Mouse (Mus musculus): Measurements from ENCODE around the gene Unc5c. TPM values are rescaled to one million over a fixed set of nuclear protein-coding genes. Genes with fewer than 3 reads are reported as not detected.

Gene Unc5c
- total and polyA plus RNA-seq, 3 experiments = not detected

DNA sequence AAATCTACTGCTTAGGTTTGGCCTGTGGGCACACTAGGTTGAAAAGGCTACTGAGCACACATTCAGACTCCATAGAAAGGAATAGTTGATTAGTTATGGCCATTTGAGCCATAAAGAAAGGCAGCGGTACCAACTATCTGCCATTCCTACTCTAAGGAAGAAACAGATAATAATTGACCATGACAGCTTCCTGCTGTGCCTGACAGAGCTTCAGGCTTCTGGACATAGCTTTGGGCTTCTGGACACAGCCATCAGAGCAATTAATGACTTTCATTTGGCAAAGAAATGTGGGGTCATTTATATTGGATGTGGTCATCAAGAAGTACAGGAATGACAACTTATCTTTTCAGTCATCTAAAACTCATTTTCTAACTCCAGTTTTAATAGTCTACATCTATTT, 260.4 kb downstream of the Unc5c start:
- H3K4me3 ChIP-seq (ENCODE audit: control insufficient read depth in 1 of 2, insufficient read depth in 1 of 2, low read depth in 2 of 2, low read length in 2 of 2) = no peak overlapping the region
- H3K9me3 ChIP-seq (replicated peaks; ENCODE audit: insufficient read depth, low read length) = no peaks in the 10 kb centered on the region
- no peak for TF ChIP-seq ELF1 (IDR thresholded peaks at IDR 0.05; ENCODE audit: low read depth, low read length)
- TF ChIP-seq MYC (IDR thresholded peaks at IDR 0.05; ENCODE audit: low read depth, low read length) = no peak
- no peak for TF ChIP-seq MAX (IDR thresholded peaks at IDR 0.05; ENCODE audit: low read length)
- TF ChIP-seq SIN3A (IDR thresholded peaks at IDR 0.05; ENCODE audit: low read length) = no peak
- no peak for TF ChIP-seq ZC3H11A (IDR thresholded peaks at IDR 0.05; ENCODE audit: low read depth, low read length)
- no peak for TF ChIP-seq TBP (IDR thresholded peaks at IDR 0.05; ENCODE audit: low read depth, low read length)
- no peak for TF ChIP-seq NRF1 (IDR thresholded peaks at IDR 0.05; ENCODE audit: insufficient read depth, low read depth, low read length, poor library complexity, severe bottlenecking)
- no peak for TF ChIP-seq E2F4 (IDR thresholded peaks at IDR 0.05; ENCODE audit: borderline replicate concordance, low read depth, low read length)
- H3K4me1 ChIP-seq (ENCODE audit: control insufficient read depth in 1 of 2, insufficient read depth in 2 of 2, low read length in 2 of 2) = no peaks in the 10 kb centered on the region
- H3K27ac ChIP-seq (ENCODE audit: control insufficient read depth, low read depth, low read length) = no peak overlapping the region
- H3K27me3 ChIP-seq (ENCODE audit: control insufficient read depth in 1 of 2, insufficient read depth in 2 of 2, low read length in 2 of 2) = no peaks in the 10 kb centered on the region
- DNase-seq (ENCODE audit: low read depth, low spot score) = no peak
- H3K36me3 ChIP-seq (ENCODE audit: control insufficient read depth in 1 of 2, insufficient read depth in 2 of 2, low read length in 2 of 2) = no peaks in the 10 kb centered on the region
- H3K9ac ChIP-seq (ENCODE audit: control insufficient read depth, low read depth, low read length, poor library complexity, severe bottlenecking) = no peak overlapping the region
- no peaks in the 10 kb centered on the region for H3K79me2 ChIP-seq (ENCODE audit: control insufficient read depth, insufficient read depth, low read length, poor library complexity)

DNA sequence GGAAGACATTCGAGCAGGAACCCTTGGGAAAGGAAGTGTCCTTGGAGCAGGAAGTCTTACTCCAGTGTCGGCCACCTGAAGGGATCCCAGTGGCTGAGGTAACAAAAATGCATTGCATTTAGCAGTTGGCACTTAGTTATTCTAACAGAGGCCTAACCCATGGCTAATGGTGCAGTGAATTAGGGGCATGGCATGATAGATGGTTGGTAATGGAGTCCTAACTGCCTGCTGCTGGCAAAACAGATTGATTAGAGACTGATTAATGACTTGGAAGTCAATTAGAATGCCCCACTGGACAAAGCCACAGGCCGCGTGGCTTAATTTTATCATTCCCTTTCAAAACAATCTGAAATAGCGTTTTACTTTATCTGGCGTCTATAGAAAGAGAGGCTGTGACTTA, 268.8 kb downstream of the Unc5c start:
- no peaks in the 10 kb centered on the region for H3K27me3 ChIP-seq (ENCODE audit: control insufficient read depth in 1 of 2, insufficient read depth in 2 of 2, low read length in 2 of 2)
- no peak for DNase-seq (ENCODE audit: low read depth, low spot score)
- H3K9me3 ChIP-seq (replicated peaks; ENCODE audit: insufficient read depth, low read length) = no peaks in the 10 kb centered on the region
- no peak overlapping the region for H3K27ac ChIP-seq (ENCODE audit: control insufficient read depth, low read depth, low read length)
- H3K9ac ChIP-seq (ENCODE audit: control insufficient read depth, low read depth, low read length, poor library complexity, severe bottlenecking) = no peak overlapping the region
- no peaks in the 10 kb centered on the region for H3K79me2 ChIP-seq (ENCODE audit: control insufficient read depth, insufficient read depth, low read length, poor library complexity)
- H3K36me3 ChIP-seq (ENCODE audit: control insufficient read depth in 1 of 2, insufficient read depth in 2 of 2, low read length in 2 of 2) = no peaks in the 10 kb centered on the region
- no peaks in the 10 kb centered on the region for H3K4me1 ChIP-seq (ENCODE audit: control insufficient read depth in 1 of 2, insufficient read depth in 2 of 2, low read length in 2 of 2)
- no peak overlapping the region for H3K4me3 ChIP-seq (ENCODE audit: control insufficient read depth in 1 of 2, insufficient read depth in 1 of 2, low read depth in 2 of 2, low read length in 2 of 2)
- TF ChIP-seq ZNF384 (IDR thresholded peaks at IDR 0.05; ENCODE audit: low read depth, low read length) (no peak), TBP (IDR thresholded peaks at IDR 0.05; ENCODE audit: low read depth, low read length) (no peak), ZC3H11A (IDR thresholded peaks at IDR 0.05; ENCODE audit: low read depth, low read length) (no peak), TCF12 (IDR thresholded peaks at IDR 0.05; ENCODE audit: low read depth, low read length) (no peak), USF1 (IDR thresholded peaks at IDR 0.05; ENCODE audit: low read depth, low read length) (no peak), GATA1 (IDR thresholded peaks at IDR 0.05; ENCODE audit: low read depth, low read length) (no peak), CHD1 (IDR thresholded peaks at IDR 0.05; ENCODE audit: low read depth, low read length) (no peak)

DNA sequence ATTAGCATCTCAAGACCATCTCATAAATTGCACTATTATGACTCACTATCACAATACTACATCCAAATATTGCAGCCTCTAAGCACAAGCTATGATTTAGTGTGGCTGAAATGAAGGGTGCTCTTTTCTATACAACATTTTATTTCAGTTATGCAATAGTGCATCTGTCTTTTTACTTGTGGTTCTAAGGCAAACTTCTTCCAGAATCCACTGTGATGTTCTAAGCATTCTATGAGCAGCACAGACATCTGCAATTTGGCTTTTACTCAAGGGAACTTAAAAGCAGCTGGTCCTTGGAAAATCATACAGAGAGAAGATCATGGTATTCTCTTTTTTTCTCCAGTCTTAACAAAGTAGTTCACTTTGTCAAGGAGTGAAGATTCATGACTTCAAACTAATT, 270.3 kb downstream of the Unc5c start:
- Histone ChIP-seq H3K4me1 (ENCODE audit: control insufficient read depth in 1 of 2, insufficient read depth in 2 of 2, low read length in 2 of 2) (no peaks in the 10 kb centered on the region), H3K9ac (ENCODE audit: control insufficient read depth, low read depth, low read length, poor library complexity, severe bottlenecking) (no peak overlapping the region), H3K27ac (ENCODE audit: control insufficient read depth, low read depth, low read length) (no peak overlapping the region), H3K36me3 (ENCODE audit: control insufficient read depth in 1 of 2, insufficient read depth in 2 of 2, low read length in 2 of 2) (no peaks in the 10 kb centered on the region), H3K4me3 (ENCODE audit: control insufficient read depth in 1 of 2, insufficient read depth in 1 of 2, low read depth in 2 of 2, low read length in 2 of 2) (no peak overlapping the region), H3K79me2 (ENCODE audit: control insufficient read depth, insufficient read depth, low read length, poor library complexity) (no peaks in the 10 kb centered on the region), H3K9me3 (replicated peaks; ENCODE audit: insufficient read depth, low read length) (no peaks in the 10 kb centered on the region), H3K27me3 (ENCODE audit: control insufficient read depth in 1 of 2, insufficient read depth in 2 of 2, low read length in 2 of 2) (no peaks in the 10 kb centered on the region)
- no peak for DNase-seq (ENCODE audit: low read depth, low spot score)
- TF ChIP-seq E2F4 (IDR thresholded peaks at IDR 0.05; ENCODE audit: borderline replicate concordance, low read depth, low read length) (no peak), ZMIZ1 (IDR thresholded peaks at IDR 0.05; ENCODE audit: low read depth, low read length) (no peak), CHD2 (IDR thresholded peaks at IDR 0.05; ENCODE audit: low read length) (no peak), RCOR1 (IDR thresholded peaks at IDR 0.05; ENCODE audit: low read depth, low read length) (no peak), MYB (IDR thresholded peaks at IDR 0.05; ENCODE audit: low read depth, low read length) (no peak), POLR2AphosphoS2 (IDR thresholded peaks at IDR 0.05; ENCODE audit: low read length) (no peak), MEF2A (IDR thresholded peaks at IDR 0.05; ENCODE audit: extremely low read depth, insufficient replicate concordance, low read depth, low read length, poor library complexity, severe bottlenecking) (no peak), NRF1 (IDR thresholded peaks at IDR 0.05; ENCODE audit: insufficient read depth, low read depth, low read length, poor library complexity, severe bottlenecking) (no peak), POLR2AphosphoS5 (IDR thresholded peaks at IDR 0.05; ENCODE audit: borderline replicate concordance, low read depth, low read length) (no peak)
